Mouse (Mus musculus): Measurements from ENCODE around the gene Syt6.

The Syt6 gene

DNA sequence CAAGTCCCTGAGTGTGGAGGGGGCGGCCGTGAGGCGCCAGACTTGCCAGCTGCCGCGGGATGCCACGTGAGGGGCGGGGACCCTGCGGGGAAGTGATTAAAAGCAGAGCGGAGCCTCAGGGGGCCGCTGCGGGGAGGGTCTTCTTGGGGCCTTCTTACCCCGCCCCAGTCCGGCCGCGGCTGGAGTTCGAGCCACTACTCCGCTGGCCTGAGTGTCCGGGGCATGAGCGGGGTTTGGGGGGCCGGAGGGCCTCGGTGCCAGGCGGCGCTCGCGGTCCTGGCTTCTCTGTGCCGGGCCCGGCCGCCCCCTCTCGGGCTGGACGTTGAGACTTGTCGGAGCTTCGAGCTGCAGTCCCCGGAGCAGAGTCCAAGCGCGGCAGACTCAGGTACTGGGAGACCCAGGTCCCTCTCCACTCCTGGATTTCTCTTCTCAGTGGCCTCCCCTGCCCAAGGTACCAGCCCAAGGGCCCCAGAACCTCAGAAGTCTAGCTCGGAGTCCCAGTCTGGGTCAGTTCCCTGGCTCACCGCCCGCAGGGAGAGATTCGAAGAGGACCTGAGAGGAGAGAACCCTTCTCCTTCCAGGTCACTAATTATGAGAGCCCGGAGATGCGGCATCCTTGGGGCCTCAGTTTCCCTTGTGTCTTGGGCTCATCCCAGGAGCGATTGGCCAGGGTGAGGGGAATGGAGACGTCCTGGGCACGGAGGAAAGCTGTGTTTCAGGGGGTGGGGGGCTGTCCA, at the start of gene Syt6:
Gene Syt6 (plus strand): TSS at position 76 of the 737 bp plus-strand sequence.
- DNase-seq (ENCODE audit: low read depth, low spot score) = no peak

DNA sequence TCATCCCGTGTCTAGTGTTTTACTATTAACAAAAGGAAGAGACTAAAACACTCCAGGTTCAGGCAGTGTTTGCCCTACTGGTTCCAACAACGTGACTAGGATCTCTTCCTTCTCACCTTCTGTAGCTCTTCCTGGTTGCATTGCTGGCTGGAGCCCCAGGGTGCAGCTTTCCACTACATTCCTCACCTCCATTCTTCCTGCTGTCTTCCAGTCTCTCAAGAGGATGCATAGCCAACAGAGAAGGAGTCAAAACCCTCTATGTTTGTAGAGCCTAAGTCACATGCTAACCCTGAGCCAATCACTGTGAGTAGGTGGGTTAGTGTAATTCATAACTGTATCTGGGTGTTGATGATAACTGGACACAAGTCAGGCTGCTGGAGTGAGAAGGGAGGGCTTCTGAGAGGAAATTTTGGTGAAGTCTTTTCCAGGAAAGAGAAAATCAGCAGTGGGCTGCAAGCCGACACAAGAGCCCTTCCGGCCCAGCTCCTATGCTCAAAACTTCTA, 48.8 kb upstream of the Syt6 start:
- no peak for DNase-seq (ENCODE audit: low read depth, low spot score)

DNA sequence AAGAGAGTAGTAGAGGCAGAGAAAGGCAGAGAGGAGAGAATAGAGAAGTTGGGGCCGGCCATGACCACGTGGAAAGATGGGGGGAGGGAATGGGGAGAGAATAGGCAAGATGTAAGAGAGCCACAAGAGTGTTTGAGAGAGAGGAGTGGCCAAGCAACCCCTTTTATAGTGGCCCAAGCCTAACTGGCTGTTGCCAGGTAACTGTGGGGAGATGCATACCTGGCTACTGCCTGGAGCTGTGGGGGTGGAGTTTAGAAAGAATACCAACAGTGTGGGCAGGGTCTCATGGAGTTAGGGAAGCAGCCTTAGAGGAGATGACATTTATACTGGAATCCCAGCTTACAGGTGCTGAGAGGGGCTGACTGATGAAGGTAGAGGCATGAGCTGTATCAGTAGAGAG, 48.2 kb upstream of the Syt6 start:
- DNase-seq (ENCODE audit: low read depth, low spot score) = no peak

DNA sequence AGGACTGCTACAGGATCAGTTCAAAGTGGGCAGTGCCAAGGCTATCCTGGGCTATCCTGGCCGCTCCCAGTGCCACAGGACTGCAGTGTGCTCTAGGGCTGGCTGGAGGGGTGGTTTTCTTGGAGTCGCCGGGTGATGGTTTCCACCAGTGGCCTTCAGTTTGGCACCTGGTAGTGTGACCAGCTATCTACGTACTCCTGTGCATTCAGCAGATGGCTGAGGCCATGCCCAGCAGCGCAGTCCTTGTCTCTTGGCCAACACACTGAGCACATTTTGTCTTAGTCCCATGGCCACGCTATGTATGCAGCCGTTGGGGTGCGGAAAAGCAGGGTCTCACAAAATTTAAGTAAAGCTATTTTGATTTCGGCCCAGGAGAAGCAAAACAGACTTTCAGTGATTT, 41.0 kb upstream of the Syt6 start:
- DNase-seq (ENCODE audit: low read depth, low spot score) = no peak

DNA sequence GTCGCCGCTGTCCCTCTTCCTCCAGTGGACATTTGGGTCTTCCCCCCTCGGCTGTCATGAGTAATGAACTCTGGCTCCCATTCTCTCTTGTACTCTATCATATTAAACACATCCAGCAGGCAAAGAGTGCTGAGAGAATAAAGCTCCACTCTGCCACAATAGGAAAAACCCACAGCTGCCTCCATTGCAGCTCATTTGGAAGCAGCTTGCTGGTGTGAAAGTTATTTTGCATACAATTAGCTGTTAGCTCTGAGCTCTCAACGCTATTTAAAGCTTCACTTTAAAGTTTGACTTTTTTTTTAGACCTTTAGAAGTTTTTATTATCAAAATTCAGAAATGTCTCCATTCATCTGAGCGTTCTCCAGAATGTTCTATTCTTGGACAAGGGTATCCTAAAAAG, 39.8 kb upstream of the Syt6 start:
- no peak for DNase-seq (ENCODE audit: low read depth, low spot score)

DNA sequence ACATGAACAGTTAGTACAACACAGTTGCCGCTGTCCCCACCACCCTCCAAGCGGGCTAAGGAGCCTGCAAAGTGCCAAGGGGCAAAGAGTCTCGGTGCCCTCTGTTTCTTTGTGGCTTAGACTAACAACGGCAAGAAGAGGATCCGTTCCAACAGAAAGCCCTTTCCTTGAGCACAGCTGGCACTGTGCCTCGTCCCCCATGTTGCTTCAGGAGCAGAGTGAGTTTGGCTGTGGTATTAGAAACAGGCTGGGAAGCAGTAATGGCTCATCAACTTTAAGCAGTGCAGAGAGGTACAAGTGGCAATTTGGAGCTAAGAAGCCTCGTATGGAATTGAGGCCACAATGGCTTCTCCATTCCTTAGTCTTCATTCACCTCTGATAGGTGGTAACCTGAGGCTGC, 35.9 kb upstream of the Syt6 start:
- no peak for DNase-seq (ENCODE audit: low read depth, low spot score)

DNA sequence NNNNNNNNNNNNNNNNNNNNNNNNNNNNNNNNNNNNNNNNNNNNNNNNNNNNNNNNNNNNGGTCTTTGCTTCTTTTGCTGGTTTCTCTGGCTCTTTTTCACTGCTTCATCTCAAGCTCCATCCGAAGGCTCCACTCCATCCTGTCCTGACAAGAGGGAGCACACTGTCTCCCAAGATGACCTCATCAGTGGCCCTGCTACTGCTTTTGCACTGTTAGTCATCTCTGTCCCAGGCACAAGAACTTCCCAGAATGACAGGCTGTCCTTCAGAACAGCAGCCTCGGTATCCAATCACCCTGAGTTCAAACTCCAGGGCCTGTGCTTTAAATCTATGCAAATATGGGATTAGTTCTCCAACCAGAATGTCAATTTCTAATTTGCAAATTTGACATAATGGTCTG, 28.9 kb upstream of the Syt6 start:
- DNase-seq (ENCODE audit: low read depth, low spot score) = no peak

DNA sequence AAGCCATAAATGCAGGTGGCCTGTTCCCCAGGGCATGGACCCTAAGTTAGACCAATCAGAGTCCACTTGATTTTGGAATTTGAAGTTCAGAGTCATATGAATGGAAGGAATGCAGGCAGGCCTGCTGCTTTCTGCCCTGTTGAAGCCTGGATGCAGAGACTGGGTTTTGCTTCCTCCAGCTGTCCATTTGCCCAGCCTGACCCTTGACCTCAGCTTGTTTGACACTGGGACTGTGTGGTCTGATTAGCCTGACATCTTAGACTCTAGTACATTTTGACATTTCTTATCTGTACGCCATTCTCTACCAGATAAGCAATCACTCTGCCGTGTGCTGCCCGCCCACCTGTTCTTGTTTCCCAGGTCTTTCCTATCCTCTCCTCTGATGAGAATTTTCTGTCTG, 28.4 kb upstream of the Syt6 start:
- no peak for DNase-seq (ENCODE audit: low read depth, low spot score)

DNA sequence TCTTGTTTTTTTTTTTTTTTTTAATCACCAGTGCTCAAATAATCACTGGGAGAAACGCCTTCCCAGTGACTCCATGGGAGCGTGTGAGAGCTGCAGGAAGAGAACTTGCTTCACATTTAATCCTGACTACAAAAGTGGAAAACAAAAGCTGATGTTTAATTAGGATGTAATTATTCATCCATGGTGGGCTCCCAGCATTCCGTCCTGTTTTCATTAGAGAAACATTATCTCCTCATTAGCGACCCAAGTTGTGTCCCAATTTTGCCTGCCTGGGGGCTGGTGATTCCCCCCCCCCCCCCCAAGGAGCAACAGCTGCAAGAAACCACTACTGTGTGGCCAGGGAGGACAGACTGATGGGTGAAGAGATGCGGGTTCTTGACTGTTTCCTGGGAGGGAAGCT, 24.8 kb upstream of the Syt6 start:
- DNase-seq (ENCODE audit: low read depth, low spot score) = no peak

DNA sequence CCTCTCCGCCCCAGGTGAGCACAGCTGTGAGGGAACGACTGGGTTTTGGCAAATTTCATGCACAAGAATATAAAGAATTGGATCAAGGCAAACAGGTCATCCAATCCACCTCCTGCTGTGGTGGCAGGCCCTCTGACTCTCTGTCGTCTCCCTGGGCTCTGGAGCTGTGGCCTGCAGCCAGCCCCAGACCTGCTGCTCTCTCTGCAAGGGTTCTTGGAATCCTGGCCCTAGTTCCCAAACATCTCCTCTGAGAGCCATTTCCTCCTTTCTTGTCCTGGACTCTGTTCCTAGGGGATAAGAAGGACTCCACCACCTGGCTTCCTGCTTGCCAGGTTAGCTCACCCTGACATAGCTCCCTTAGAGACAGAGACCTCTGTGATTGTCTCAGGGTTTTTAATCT, 7.8 kb upstream of the Syt6 start:
- no peak for DNase-seq (ENCODE audit: low read depth, low spot score)

DNA sequence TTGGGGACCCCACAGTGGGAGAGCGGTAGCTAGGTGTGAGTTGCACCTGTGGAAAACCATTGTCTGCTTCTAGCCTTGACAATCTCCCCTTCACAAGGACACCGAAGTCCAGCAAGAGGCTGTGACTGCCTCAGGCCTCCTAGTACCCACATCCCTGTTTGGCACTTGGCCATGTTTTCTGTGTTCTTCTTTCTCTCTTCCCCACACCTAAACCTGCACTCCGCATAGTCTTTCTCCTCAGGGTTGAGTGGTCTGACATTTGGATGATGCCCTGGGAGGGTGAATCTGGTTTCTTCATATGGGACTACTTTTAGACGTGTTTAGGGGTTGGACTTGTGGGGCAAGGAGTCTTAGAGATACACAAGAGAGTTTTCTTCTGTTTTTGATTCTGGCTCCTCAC, 2.5 kb upstream of the Syt6 start:
- DNase-seq (ENCODE audit: low read depth, low spot score) = no peak

DNA sequence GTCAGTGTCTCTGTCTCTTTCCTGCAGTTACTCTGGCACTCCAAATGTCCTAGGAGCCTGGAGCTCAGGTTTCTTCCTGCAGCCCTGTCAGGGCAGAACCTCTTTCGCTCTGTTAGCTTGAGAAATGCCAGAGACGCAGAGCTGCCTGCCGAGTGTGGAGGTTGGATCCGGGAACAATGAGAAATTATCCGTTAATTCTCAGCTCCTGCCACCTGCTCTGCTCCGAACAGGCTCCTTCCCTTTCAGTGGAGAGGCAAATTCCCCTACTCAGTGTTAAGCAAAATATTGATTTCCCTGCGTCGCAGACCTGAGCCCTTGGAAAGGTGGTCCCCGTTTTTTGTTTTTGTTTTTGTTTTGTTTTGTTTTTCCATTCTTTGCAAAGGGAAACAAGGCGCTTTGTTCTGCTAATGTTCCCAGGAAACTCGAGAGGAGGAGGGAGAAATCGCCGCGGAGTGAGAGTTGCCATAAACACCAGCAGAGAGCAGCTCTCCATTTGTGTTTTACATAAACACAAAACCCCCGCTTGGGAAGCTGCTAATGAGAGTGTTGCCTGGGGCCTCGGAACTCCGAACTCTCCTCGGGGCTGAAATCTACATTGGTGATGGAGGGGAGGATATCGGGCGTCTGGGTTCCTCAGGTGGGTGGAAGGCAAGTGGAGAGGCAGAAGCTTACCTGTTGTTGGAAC, 1.8 kb upstream of the Syt6 start:
- DNase-seq (ENCODE audit: low read depth, low spot score) = no peak

DNA sequence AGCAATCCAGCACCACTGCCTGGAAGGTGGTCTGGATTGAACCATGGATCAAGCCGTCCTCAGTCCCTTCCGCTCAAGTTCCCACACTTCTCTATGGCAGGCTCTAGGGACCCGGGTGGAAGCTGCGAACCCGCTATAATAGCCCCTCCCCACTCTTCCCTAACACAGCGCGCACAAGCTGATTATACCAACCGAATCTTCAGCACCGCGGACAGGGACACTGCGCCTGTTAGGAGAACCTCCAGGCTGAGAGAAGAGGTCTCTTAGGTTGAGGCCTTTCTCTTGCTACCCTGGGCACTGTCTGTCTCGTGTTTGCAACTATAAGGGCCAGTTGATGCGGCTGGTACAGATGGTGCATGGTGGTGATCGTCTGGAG, 1.3 kb upstream of the Syt6 start:
- peak; percentile 22 for DNase-seq (ENCODE audit: low read depth, low spot score)

DNA sequence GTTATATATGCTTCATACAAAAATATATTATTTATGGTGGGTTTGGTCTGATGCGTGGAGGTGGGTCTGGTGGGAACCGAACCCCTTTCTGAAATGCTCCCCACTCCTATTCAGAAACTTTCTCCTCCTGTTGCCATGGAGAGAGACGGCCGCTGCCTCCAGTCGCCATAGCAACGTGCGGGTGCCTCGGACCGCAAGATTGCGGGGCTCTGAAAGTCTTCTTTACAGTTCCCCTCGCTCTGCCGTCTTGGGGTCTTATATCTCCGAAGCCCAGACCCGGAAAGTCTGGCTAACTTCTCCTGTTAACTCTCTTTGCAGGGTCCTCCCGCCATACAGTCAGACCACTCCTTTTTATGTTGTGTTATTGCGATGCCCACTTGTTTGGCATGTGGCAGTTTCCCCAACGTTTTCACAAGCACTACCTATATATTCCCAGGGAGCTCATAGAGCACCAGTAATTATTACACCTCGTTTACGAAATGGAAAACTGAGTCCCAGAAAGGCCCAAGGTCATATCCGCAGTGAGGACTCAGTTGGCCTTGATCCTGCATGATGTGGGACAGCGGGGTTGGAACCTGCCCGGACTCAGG, 370 bp upstream of the Syt6 start:
- DNase-seq (ENCODE audit: low read depth, low spot score) = no peak

DNA sequence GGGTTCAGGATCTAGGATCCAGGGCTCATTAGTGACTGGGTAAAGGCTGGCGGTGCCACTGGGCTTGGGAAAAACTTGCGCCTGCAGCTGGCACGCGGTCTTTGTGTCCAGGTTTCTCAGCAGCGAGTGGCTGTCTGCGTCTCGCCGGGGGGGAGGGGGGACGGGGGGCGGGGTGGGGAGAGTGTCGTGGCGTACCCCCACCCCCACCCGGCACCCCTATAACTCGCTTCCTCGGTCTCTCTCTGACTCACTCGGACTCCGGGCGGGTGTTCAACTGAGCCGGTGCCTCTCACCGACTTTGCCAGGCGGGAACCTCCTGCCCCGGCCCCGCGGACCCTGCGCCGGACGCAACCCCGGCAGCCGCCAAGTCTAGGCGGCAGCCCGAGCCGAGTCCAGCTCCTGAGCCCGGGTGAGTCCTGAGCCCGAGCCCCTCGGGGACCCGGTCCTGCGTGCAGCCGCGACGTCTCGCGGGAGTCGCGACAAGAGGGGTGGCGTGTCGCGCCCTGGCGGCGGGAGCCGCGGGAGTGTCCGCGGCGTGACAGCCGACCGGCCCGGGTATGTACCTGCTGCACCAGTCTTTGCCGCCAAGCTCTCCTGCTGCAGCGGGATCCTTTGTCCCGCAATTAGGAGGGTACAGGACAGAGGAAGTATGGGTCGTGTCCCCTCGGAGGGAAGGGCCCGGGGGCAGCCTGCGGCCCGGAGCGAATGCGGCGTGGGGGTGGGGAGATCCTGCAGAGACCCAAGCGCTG, 1.0 kb downstream of the Syt6 start:
- no peak for DNase-seq (ENCODE audit: low read depth, low spot score)

DNA sequence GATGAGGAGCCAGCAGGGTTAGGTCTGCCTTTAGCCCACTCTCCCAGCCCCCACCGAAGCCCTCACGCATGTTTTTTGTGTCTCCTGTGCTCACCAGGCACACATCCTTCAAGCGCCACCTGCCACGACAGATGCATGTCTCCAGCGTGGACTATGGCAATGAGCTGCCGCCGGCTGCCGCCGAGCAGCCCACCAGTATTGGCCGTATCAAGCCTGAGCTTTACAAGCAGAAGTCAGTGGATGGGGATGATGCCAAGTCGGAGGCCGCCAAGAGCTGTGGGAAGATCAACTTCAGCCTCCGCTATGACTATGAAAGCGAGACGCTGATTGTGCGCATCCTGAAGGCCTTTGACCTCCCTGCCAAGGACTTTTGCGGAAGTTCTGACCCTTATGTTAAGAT, 12.1 kb downstream of the Syt6 start:
- DNase-seq (ENCODE audit: low read depth, low spot score) = no peak

DNA sequence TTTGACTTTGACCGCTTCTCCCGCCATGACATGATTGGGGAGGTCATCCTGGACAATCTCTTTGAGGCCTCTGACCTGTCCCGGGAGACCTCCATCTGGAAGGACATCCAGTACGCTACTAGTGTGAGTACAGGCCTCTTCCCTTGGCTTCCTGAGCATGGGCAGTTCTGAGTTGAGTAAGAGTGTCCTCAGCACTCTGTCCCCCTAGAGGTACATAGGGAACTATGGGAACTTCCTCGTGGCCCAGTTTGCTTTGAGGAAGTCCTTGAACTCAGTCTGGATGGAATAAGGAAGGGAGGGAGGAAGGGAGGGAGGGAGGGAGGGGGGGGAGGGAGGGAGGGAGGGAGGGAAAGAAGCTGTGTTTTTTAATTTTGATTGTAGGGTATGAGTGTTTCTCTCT, 12.6 kb downstream of the Syt6 start:
- no peak for DNase-seq (ENCODE audit: low read depth, low spot score)

DNA sequence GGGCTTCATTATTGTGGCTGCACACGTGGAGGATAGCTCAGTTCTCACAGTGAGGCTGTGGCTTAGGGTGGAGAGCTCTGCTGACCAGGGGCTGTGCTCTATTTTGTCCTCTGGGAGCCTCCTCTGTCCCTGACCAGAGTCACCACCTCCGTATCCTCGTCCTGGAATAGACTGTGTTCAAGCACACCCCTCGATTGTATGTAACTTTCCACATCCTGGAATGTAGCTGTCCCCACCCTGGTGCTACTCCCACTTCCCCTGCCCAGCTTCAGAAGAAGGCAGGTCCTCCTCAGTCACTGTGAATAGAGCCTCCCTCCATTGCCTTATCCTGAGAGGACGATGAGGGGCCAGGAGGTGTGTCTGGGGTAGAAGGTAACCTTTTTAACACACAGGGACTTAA, 14.6 kb downstream of the Syt6 start:
- DNase-seq (ENCODE audit: low read depth, low spot score) = no peak

DNA sequence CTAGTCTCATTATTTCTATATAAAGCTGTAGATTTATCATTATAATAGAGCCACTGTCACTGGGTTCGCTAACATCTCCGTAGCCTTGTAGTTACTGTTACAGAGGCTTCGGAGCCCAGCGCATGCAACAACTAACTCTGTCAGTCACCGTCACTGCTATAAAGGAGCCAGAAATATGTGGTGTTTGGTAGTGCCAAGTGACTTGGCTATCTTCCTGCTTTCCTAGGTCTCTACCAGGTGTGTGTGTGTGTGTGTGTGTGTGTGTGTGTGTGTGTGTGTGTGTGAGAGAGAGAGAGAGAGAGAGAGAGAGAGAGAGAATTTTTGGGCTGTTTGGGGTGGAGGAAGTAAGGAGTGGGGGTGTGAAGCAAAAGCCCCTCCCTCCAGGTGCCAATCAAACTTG, 17.6 kb downstream of the Syt6 start:
- DNase-seq (ENCODE audit: low read depth, low spot score) = no peak

DNA sequence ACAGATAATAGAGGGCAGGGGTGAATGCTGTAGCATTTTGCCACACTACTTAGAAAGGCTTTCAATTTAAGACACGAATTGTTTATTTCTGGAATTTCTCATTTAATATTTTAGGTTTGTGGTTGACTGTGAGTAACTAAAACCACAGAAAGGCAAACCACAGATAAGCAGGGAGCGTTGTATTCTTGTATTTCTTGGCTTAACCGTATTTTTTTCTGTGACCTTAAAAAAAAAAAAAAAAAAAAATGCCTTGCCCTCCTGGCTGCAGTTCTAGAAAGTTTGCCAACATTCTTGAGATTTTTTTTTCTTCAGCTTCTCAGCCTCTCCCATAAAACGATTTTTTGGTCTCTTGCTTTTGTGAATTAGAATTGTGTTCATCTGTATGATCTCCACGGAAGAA, 18.6 kb downstream of the Syt6 start:
- DNase-seq (ENCODE audit: low read depth, low spot score) = no peak

DNA sequence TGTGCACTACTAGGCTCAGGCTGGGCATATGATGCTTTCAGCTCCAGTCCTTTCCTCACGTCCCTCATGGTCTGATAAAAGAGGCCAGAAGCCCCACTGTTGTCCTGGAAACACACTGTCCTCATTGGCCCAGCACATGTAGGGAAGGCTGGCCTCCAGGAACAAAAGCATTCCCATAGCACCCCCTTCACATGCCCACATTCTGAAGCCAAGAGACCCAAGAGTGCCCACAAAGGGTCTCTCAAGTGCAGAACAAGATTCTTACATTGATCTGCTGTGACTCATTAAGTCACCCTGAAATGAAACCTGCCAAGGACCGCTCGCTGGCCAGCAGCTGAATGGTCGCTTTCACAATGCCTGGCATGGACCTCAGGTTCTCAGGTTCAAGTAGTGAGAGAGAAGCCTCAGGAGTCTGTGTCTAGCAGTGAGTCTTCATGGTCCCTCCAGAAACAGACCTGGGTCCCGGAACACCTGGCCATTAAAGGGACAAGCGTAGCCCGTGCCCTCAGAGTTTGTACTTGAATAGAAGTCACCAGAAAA, 20.3 kb downstream of the Syt6 start:
- DNase-seq (ENCODE audit: low read depth, low spot score) = no peak

DNA sequence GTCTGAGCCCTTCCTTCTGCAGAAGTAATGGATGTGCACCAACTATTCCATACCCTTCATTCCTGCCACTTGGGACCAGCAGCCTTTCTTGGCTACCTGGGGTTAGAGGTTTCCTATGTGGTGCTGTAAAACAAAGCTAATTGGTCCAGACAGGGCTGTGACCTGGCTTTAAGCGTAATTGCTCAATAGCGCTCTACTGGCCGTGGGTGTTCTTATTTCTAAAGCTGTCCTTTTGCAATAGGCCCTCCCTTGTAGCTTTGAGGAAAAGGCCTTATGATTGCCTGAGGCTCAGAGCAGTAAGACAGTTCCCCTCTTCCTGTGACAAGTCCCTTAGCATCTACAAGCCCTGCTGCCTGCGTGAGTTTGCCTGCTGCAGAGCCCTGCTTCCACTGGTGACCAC, 22.6 kb downstream of the Syt6 start:
- DNase-seq (ENCODE audit: low read depth, low spot score) = no peak
